Mouse (Mus musculus) G1E-ER4 (cell line): ENCODE measurements around the gene Mtap. TPM values are rescaled to one million over a fixed set of nuclear protein-coding genes. Genes with fewer than 3 reads are reported as not detected.

Source experiments
- GATA1 ChIP-seq: IDR thresholded peaks from one replicate; pipeline ENCODE4 v1.8.0; 2012; ENCODE audit warnings: low read length, inconsistent platforms
- polyA plus RNA-seq: library from polyadenylated mRNA; stranded (reverse); fragments of >175 nt; gene quantifications from 2 replicates; pipeline ENCODE4 v1.2.3, GENCODE M21; 2012

Mtap gene
- polyA plus RNA-seq, 1 experiment: not detected

DNA sequence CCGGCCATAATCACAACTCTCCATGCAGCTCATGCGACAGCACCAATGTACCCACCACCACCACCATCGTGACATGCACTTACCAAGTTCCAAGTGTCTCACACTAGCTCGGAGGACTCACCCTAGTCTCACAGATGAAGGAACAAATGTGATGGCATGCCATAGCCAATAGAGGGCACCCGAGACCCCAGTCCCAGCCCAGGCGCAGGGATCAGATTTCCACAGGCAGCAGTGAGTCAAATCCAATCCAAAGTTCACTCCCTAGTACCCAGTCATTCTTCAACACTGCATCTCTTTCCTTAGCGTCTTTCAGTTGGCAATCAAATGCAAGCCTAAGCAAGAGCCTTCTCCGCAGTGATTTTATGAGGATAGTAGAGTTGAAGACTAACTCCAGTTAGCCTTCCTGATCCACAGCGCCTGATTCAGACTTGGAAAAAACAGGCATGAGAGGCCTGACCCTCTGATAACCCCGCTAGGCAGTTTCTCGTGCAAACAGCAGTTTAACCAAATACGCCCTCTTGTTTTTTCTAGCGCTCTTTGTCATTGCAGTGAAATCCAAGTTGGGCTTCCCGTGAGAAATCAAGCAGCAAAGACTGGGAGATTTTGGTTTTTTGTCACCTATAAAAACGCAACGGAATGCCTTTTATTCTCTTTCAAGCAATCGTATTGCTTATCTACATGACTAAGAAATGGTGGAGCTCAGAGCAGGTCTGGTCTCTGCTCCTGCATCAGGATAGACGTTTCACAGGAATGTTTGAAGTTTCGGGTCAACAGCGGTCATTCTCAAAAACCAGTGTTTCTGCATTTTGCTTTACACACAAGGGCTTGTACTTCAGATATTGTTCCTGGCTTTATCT is 8.6 kb upstream of the Mtap start:
- no peak for TF ChIP-seq GATA1

- no peak for TF ChIP-seq GATA1
Measured at GRCm38 (mm10) chr4:89128937-89129277, 8.0 kb upstream of the Mtap start.

DNA sequence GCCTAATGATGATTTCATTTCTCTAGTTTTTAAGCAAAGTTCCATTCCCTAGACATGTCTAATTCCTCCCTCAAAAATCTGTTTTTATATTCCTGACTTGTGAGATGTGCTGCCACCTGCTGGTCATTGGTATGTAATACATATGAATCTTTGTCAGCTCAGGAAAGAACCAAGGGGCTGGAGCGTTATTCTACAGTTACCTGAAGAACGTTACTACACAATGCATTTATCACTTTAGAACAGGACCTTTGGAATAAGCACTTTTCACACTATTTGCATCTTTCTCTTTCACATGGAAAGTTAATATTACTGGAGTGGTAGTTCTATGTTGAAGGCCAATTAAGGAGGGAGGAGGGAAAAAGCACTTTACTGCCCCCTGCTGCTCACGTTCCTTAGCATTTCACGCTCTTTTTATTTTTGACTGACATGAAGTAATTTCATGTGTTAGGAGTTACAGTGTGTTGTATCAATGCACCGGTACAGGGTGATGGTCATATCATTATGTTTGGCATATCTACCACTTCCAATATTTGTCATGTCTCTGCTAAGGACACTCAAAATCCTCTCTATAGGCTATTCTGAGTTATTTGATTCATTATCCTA is 7.5 kb upstream of the Mtap start:
- TF ChIP-seq GATA1: no peak

GRCm38 (mm10) chr4:89131795-89132194 is 5.1 kb upstream of the Mtap start:
- no peak for TF ChIP-seq GATA1

DNA sequence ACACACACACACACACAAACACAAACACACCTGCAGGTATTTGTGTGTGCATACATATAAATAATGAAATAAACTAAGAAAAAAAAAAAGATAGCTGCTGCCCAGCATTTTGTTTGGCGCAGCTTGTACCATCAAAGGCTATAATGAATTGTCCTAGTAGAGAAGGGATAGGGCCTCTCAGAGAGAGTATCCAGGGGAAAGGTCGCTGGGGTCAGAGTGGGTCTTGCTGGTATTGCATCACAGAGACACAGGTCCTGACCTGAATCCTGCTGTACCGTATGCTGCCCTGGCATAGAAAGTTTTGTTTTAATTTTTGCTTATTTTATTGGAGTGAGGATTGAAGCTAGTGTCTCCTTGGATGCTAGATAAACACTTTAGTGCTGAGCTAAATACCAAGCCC is 566 bp upstream of the Mtap start:
- TF ChIP-seq GATA1: no peak

DNA sequence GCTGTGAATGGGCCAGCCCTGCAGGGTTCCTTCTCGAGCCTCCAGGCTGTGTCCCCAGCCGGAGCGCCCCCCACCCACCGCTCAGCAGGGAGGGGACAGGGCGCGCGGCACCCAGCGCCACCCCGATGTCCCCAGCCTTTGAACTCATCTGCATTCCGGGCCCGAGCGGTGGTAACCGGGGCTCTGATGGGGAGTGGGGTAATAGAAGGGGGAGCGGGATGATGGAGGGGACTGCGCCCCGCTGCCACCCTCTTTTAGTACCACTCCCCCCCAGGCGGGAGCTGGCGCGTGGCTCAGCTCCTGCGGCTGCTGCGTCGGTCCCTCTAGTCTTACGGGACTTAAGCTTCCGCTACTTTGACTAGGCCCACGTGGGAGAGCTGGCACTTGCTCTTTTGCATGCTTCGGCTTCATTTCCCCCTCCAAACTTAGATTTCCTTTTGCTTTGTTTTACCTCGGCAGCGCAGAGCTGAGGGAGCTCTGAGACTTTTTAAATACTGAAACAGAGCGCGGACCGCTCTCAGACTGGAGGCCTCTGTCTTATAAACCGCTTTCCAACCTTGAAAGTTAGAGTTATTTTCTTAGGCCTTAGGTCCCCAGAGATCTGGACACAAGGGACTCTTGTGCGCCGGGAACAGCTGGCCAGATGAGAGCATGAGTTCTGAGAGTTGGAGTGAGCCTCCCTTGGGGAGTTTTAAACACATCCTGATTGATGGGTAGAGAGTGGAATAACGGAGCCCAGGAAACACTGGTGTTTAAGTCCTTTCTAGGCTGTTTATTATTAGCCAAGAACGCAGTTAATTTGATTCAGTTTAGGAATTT is 829 bp downstream of the Mtap start:
- no peak for TF ChIP-seq GATA1

DNA sequence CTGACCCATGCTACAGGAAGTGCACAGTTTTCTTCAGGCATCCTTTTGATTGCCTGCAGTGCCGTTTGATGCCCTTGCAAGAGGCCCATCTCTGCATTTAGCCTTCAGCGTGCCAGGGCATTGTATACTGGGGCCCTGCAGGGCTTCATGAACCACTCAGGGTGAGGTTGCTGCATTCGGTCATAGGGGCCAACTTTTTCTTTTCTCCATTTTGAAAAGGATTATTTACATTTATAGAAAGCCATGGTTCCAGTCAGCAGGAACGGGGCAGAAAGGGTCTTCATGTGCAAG is 1.4 kb downstream of the Mtap start:
- no peak for TF ChIP-seq GATA1

DNA sequence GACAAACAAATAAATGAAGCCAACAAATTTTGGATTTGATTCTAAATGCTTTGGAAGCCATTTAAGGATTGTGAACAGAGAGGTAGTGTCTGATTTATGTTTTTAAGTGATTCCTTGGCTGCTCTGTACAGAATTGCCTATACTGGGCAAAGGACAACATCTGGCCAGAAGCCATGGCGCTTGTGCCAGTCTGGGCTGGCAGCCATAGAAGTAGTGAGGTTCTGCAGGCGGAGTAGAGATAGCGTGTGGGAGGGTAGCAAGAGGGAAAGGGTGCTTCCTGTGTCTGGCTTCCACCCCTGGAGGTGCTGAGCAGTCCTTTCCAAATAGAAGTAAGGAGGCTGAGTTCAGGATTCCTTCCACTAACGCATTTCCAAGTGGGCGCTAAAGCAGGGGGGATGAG is 3.9 kb downstream of the Mtap start:
- no peak for TF ChIP-seq GATA1

- TF ChIP-seq GATA1: no peak
Measured at GRCm38 (mm10) chr4:89145409-89145808, 8.5 kb downstream of the Mtap start.

DNA sequence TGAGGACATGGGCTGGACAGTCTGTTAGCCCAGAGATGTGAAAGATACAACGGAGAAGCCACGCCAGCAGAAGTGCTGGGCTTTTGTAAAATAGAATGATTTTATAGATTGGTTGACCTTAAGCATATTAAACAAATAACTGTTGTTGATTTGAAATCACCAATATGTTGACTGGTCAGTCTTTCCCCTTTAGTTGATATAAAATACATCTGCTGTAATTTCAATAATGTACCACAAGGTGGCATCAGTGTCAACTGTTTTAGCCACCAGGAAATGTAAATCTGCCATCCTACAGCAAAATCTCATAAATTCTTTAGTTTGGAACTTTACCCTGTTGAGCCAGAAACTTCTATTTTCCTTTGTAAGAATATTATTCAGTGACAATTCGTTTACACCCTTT is 9.4 kb downstream of the Mtap start:
- TF ChIP-seq GATA1: no peak

DNA sequence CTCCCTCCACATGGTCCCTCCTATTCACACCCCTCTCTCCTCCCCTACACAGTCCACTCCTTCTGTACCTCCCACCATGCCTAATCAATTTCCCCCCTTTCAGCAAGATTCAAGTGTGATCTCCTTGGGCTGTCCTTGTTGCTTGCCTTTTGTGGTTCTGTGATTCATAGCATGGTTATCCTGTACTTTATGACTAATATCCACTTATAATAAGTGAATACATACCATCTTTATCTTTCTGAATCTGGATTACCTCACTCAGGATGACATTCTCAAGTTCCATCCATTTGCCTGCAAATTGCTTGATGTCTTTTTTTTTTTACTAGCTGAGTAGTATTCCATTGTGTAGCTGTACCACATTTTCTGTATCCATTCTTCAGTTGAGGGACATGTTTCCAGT is 12.3 kb downstream of the Mtap start:
- TF ChIP-seq GATA1: no peak

- no peak for TF ChIP-seq GATA1
Measured at GRCm38 (mm10) chr4:89161389-89161788, 24.5 kb downstream of the Mtap start.

GRCm38 (mm10) chr4:89162496-89162895 is 25.6 kb downstream of the Mtap start:
- no peak for TF ChIP-seq GATA1

- TF ChIP-seq GATA1: no peak
Measured at GRCm38 (mm10) chr4:89163613-89164012, 26.7 kb downstream of the Mtap start.

DNA sequence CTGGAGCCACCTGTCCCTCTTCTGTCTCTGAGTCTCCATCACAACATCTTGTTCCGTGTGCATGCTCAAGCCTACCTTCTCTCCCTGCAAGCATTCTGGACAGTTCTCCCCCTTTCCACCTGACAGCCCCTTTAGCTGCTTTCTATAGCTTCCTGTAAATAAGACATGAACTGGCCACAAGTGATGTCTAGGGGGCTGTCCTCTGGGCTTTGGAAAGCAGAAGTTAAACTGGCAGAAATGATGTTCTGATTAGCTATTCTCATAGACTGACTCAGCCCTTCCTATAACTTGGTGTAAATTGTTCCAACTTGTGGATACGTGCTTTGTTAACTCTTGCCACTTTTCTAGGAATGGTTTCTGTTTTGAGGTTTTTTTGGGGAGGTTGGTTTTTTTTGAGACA is 27.8 kb downstream of the Mtap start:
- no peak for TF ChIP-seq GATA1

GRCm38 (mm10) chr4:89168877-89169276 is 32.0 kb downstream of the Mtap start:
- TF ChIP-seq GATA1: no peak

GRCm38 (mm10) chr4:89169739-89170138 is 32.8 kb downstream of the Mtap start:
- TF ChIP-seq GATA1: no peak
